Mouse (Mus musculus): ENCODE results near the gene Gm9913. TPM values are rescaled to one million over a fixed set of nuclear protein-coding genes. Genes with fewer than 3 reads are reported as not detected.

Gm9913 gene
- total RNA-seq, 2 experiments from 2014 or later = 0.30 to 0.53 TPM

DNA sequence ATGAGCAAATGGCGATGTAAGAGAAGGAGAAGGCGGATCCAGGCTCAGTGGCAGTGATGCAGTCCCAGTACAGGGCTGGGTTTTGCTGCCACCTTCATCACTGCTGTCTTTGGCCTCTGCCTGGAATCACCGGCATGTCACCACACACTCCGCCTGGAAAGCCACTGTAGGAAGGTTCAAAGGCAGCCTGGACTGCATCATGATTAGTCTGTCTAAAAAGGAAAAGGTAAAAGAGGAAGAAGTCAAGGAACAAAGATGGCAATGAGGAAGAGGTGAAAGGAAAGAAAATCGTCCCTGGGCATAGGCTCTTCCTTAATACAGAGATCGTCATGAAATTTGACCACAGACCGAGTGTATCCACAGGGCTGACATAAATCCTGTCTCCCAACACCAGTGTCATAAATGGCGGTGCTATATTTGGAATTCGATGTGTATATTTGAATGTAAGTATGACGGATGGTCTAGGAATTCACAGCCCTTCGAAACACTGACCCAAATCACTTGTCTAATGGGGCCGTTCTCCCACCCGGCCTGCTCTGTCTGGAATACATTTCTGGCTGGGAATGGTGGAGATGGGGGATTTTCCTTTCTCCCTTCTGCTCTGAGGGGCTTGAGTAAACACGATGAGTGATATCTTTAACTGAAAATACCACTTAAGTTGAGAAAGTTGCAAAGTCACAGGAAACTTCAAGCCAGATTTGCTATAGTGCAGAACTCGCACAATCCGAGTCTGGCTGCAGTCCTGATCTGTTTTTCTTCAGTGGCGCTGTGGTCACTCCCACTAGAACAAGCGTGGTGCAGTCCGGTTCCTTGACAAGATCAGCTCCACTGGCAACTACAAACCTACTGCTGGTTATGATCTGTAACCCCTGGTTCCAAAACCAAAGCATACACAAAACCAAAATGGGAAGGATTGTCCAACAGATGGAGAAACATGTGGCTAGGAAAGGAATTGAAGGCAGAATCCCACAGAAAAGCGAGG, 9.8 kb upstream of the Gm9913 start:
- no peak for DNase-seq (ENCODE audit: low spot score in 2 of 2)

DNA sequence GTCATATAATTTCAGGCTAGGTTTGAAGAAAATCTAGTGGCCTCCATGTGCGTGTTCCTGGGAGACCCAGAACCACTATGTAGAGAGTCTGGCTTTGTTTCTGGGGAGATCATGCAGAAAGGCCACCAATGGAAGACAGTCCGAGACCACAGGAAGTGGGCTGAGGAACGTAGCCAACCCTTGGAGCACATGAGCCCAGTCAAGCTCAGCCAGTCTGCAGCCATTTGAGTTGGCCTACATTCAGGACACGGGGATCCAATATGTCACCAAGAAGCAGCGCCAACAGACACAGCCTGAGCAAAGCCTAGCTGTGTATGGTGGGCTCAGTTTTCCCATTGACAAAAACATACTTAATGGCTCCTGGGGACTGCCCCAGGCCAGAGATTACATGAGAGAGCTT, 8.2 kb upstream of the Gm9913 start:
- DNase-seq (ENCODE audit: low spot score in 2 of 2) = no peak

DNA sequence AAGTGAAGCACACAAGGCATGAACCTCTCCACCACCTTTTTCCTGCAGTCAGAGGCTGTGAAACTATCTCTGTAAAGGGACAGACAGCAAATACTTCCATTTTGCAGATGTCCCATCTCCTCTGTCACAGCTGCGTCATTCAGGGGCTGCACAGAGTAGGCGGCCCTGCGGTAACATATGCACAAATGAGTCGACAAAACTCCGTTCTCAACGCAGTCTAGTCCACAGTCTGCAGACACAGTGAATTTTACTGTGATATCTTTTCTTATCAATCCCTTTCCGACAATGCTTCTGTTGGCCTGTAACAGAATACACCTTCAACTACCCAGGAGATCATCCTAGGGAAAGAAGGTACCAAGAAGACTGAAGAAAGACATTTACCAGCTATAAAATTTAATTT, 6.7 kb upstream of the Gm9913 start:
- no peak for DNase-seq (ENCODE audit: low spot score in 2 of 2)

DNA sequence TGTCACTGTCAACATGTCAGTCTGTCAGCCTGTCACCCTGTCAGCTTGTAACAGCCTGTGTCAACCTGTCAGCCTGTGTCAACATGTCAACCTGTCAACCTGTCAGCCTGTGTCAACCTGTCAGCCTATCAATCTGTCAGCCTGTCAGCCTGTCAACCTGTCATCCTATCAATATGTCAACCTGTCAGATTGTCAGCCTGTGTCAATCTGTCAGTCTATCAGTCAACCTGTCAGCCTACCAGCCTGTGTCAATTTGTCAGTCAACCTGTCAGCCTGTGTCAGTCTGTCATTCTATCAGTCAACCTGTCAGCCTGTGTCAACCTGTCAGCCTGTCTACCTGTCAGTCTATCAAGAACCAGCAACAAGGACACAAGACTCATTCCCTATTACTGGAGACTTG, 3.4 kb upstream of the Gm9913 start:
- no peak for DNase-seq (ENCODE audit: low spot score in 2 of 2)

DNA sequence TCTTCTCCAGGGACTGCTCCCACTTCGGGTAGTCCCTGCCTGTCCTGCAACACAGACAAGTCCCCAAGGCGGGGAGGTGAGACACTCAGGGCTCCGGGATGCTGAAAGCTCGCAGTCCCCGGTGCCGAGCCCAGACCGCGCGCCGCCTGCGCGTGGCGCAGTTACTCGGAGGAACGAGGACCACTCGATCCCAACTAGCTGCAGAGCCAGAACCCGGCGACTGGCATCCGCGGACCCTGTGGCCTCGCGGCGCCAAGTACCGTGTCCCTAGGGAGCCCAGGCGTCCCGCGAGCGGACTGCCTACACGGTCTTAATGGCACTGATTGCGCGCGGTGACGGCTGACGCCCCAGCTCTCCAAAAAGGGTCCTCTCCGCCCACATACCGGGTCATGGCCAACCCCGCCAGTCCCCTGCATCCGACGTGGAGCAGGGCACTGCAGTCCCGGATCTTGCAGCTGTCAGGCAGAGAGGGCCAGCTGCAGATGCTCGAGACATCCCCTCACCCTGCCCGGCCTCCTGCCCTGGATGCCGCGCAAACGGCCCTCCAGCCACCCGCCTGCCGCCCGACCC, 942 bp downstream of the Gm9913 start:
- peak; percentile 44 to 57 for DNase-seq (ENCODE audit: low spot score in 2 of 2)

DNA sequence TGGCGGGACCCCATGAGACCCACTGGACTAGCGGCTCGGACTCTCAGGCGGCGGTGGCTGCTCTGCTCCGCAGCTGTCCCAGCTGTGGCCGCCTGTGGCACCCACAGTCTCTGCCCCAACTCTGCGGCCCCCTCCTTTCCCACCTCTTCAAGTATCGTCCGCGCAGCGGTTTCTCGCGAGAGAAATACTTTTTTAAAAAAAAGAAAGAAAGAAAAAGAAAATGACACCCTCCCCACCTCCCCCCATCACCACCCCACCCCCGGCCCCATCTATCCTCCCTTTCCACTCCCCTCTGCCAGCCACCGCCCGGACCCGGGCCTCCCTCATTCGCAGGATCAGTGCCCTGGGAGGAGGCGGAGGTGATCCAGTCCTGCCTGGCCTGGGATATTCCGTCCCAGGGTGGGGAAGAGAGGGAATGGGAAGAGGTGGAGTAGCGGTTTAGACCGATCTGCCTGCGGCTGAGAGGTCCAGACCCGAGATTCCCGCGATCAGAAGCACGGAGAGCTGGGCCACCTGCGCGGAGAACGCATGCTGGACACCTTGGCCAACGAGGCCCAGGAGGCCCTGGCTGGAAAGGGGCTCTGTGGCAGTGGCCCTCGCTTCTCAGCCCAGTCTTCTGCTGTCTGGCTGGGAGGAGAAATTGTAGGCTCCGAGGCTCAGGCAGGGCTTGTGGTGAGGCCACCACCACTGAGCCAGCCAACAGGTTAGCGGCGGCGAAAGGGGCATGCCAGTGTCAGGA, 1.6 kb downstream of the Gm9913 start:
- no peak for DNase-seq (ENCODE audit: low spot score in 2 of 2)

DNA sequence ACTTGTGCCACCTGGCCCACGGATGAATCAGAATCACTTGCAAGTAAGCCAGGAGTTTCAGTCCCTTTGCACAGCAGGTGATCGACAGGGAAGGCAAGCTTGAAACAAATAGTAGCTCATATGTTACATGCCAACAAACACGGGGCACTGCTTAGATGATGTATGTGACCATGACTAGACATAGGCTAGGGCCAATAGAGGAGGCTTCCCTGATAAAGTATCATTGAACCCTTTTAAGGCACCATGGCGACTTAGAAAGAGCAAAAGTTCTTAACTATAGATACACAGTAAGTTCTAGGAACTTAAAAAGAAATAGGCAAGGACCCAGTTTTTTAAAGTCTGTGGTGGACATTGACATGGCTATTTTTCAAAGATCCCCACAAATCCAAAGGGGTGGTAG, 3.0 kb downstream of the Gm9913 start, which contains the start of gene Fbn1:
Fbn1 (minus strand) TSS at position 101 of the 400 bp plus-strand sequence.
- no peak for DNase-seq (ENCODE audit: low spot score in 2 of 2)

DNA sequence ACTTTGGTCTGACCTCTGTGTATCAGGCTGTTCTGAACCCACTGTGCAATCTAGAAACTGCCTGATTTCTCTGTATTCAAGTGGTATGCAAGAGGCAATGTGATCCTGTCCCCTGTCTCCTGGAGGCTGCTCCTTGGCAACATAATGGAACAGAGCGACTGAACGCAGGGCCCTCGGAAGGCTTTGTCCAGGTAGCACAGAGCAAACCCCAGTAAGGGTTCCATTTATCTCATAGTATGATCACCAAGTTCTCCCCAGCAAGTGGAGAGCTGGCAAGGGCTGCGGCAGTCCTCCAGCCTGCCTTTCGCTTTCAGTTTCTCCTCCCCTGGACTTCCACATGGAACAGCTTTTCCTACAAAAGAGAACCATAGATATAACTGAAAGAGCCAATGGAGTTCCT, 3.5 kb downstream of the Gm9913 start:
- no peak for DNase-seq (ENCODE audit: low spot score in 2 of 2)

DNA sequence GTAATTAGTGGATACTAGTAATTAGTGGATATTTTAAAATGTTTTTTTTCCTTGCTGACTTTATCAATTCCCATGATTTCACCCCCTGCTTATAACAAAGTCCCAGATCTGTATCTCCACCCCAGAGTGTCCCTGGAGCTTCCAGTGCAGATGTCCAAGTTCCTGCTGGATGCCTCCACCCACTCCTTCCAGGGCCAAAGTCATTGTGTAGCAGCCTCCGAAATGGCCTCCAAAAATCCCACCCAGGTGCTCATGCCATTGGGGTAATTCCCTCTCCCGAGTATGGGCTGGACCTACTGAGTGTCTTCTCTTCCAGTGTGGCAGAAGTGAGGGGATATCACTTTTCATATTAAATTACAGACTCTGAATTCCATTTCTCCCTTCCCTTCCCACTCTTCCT, 5.9 kb downstream of the Gm9913 start:
- no peak for DNase-seq (ENCODE audit: low spot score in 2 of 2)

DNA sequence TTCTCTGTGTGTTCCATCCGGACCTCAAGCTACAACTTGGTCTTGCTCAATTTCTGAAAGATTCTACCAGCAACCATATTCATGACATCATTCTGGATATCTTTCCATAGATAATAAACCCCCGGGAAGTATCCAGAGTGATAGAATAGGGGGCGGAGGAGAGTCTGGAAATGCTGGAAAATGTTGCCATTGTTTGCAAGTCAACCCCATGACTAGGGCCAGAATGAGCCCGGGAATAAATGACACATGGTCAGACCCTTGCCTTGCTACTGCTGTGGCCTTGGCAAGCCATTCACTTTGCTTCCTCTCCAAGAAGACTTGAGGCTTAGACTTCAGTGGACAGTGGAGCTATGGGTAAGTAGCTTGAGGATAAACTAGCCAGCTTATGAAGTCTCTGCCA, 7.0 kb downstream of the Gm9913 start:
- DNase-seq (ENCODE audit: low spot score in 2 of 2) = no peak

DNA sequence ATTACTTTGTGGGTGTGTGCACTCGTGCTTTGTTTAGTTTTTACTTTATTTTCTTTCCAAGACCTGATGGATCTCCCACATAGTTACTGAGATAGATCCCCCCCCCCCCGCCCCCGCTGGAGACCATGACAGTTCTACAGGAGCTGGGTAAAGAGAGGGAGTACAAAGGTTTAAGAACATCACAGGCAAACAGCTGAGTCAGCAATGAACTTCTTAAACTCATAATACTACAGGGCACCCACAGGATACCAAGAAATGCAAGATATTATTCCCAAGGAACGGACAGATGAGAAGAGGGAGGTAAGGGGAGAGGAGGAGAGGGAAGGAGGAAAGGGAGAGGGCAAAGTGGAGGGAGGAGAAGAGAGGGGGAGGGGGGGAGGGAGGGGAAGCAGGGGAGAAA, 7.7 kb downstream of the Gm9913 start:
- DNase-seq (ENCODE audit: low spot score in 2 of 2) = no peak

DNA sequence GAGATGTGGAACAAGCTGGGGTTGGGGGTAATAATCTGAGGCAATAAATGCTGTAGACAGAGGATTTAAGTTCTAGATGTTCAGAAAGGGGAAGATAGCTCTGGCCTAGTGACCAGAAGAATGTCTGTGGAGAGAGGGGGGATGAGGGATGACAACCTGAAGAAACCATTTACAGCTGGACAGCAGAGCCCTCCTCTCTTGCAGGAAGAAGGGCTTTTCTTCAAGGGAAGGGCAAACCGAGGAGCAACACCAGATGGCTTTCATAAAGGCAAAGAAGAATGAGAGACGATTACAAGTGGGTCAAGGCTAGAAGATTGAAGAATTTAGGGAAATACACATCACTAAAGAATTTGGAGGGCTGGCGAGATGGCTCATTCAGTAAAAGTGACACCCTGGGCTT, 9.5 kb downstream of the Gm9913 start:
- DNase-seq (ENCODE audit: low spot score in 2 of 2) = no peak

DNA sequence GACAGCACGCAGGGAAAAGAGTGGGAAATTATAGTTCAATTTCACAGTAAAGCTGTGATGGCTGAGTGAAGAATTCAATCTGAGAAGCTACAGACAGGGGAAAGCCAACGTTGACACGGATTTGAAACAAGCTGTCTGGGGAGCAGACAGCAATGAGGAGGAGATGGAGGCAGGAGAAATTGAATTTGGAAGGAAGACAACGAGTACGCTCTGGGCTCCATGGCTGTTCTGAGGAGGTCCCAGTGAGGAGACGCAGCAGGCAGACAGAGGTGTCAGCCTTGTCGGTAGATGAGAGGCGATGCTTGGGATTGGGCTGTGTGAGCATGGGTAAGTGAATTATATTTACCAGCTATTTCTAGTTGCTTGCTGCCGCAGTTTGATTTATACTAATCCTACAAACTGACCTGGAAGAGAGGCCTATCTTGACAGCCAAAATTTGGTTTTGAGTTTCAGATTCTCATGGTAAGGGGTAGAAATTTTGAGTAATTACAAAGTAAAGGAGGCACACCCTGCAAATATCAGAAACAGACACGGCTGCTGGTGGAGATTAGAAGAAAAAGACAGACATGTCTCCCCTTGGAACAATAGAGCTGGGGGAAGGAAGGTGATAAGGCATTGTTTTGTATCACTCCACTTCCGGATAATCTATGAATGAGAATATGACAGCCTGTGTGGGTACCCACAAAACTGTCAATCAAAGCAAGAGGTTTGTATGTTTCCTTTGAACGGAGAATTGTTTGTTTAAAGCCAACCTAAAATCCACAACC, 10.6 kb downstream of the Gm9913 start:
- DNase-seq (ENCODE audit: low spot score in 2 of 2) = no peak

DNA sequence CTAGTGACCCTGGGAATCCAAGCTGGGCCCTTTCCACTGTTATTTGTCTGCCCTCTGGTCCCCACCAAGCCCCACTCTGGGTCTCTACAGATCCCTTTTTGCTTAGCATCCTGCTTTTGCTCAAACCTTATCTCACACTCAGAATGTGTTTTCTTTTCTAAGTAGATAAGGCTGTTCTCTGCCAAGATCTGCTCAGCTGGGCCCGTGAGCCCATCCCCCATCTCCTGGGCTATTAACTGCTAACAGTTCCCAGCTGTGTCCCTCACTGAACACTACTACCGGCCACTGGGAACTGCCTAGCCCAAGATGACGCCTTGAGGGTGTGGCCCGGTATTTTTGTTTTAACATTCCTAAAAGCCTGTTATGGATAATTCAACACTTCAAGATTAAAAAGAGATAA, 11.7 kb downstream of the Gm9913 start:
- no peak for DNase-seq (ENCODE audit: low spot score in 2 of 2)

DNA sequence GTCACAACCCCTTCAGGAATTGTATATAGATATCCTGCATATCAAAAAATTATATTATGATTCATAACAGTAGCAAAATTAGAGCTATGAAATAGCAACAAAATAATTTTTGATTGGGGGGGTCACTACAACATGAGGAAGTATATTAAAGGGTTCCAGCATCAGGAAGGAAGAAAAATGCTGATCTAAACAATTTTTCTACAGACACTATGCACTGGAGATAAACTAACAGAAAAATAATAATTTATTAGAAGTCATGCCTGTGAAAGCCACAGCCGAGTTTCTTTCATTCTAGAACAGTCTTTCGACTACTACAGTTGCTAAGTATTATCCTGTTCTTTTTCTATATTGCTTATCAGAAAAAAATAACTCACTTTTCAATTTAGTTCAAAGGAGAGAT, 20.6 kb downstream of the Gm9913 start:
- DNase-seq (ENCODE audit: low spot score in 2 of 2) = no peak

DNA sequence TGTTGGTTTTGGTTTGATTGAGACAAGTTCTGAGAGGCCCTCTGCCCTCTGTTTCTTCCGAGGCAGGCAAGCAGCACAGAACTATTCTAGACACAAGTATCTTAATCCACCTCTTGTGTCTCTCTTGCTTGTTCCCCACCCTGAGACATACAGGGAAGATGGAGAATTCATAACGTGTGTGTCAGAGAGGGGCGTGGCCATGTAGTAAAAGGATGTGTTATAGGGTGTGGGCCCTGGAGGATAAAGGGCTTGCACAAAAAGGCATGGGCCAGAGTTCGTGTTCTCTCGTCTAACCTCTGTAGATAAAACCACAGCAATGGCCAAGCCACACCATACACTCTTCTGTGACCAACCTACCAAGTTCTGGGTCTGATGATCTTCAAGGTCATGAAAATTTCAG, 21.7 kb downstream of the Gm9913 start:
- no peak for DNase-seq (ENCODE audit: low spot score in 2 of 2)

DNA sequence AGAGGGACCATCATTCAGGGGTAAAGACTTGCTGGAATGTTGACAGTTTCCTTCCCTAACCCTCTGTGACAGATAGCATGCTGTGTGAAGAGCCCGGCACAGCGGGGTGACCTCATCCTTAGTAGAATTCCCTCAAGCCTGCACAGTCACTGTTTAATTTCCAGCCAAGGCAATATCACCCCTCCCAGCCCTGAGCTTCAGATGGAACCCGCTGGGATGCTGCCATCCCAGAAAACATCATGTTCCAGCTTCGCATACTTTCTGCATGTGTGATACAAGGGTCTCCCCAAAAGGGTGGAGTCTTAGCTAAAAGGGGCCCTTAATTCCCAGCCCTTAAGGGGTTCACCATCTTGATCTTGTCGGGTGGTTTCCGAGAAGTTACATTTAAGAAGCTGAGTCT, 25.8 kb downstream of the Gm9913 start:
- DNase-seq (ENCODE audit: low spot score in 2 of 2) = no peak

DNA sequence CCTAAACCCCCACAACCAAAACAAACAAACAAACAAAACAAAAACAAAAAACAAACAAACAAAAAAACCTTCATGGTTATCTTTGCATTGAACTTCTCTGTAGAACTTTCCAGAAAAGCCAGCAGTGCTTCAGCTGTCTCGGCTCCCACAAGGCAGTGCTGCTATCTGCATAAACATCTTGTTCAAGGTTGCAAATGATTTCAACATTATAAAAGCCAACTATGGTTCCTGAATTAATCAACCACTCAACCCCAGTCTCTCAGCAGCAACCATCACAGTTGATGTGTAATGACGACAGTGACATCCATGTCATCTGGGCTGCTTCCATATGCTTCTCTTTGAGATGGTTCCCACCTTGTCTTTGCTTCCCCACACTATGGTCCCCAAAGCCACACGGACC, 34.8 kb downstream of the Gm9913 start:
- no peak for DNase-seq (ENCODE audit: low spot score in 2 of 2)

DNA sequence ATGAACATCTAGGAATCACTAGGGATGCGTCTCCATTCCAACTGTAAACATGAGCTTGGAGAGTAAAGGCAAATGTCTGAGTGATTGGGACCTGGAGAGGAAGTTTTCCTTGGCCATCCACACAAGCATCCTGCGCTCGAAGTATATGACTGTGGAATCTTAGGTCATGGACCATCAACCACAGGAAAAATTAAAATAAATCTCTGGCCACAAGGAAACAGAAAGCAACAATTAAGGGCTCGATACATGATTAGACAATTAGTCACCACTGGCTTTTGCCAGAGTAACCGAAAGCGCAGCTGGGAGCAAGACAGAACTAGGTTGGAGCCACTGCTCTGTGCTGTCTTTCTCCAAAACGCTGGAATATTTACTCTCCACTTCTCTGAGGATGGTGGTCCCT, 35.7 kb downstream of the Gm9913 start:
- no peak for DNase-seq (ENCODE audit: low spot score in 2 of 2)

DNA sequence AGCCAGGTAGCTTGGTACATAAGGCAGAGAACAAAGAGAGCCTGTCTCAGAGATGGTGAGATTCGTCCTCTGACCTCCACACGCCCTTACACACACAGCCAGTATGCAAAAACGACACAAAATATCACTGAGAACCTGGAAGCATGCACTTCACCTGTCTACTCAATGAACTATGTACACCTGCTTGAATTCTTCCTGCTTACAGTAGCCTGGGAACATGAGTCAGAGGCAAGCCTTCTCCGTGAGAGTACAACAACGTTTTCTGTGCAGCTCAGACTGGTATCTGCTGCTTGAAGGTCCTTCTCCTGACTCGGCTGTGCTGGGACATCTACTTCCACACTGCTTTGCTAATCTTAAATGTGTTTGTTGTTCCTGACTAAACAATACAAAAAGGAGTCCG, 36.6 kb downstream of the Gm9913 start:
- no peak for DNase-seq (ENCODE audit: low spot score in 2 of 2)

DNA sequence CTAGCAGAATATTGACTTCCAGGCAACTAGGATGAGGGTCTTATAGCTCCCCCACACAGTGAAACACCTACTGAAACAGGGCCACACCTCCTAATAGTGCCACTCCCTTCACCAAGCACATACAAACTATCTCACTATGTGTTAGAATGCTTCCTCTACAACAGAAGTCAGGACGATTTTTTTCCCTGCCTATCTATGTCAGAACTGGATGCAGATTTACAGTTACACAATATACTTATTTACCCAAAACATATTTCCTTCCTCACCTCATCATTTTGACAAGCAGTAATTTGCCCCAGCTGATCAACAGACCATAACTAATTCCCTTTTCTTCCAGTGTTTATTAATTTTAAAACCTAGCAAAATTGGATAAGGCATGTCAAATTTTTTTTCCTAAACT, 38.8 kb downstream of the Gm9913 start:
- DNase-seq (ENCODE audit: low spot score in 2 of 2) = no peak
